Mouse (Mus musculus) adipocyte (in vitro differentiated cells): ENCODE measurements at regions not wholly inside any gene's neighbourhood (a gene's known extent, or its start where the extent isn't known, plus 50 kb on each side); places are given as distances from the start of the nearest gene placed in this dataset.
"Not testable (repeated sequence)": the region's sequence is repeated elsewhere in the genome, so short reads cannot be mapped to it uniquely, and the experiment has no call there.

Experiments used
- DNase-seq: peaks from one replicate; pipeline ENCODE4 v3.0.0-alpha.2; 2016; ENCODE audit warnings: low spot score

- DNase-seq: no peak
Observed at GRCm38 (mm10) chr12:79989582-79990110, 123.2 kb downstream of the Zfp36l1 start.

DNA sequence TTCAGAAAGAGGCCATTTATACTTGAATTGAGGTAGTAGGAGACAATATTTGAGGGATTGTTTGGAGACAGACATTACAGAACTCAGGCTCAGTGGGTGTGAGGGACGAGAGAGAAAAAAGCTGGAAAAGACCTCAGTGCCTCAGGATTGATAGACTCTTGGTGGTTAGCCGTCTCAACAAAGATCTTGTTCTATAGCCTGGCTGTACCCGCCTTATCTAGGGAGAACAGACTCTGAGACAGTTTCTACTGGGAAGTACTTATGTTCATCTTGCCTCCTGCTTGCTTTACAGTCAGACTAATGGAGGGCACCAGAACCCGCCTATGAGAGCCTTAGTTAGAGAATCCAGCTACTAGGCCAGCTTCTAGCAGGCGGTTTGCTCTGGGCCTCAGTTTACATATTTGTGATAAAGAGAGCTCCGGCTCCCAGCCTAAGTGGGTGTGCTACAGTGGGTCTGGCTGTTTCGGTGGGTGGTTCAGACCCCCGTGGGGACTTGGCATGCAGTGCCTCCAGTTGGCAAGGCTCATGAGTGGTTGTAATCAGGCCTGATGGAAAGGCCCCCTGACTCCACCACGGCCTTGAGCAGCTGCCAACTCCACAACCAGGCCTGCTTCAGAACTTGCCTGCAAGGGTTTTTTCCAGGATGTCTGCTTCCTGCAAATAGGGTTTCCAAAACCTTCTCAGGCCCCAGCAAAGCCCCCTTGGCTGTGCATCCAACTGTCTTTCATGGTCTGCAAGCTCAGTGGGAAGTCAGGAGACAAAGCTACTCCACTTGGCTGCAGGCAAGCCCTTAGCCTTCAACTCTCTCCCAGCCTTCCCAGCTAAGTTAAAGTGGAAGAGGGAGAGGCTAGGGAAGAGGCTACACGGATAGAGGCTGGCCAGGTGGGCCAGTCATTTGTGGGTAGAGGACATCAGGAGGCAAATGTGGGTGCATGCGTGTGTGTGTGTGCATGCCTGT, 124.1 kb downstream of the Zfp36l1 start:
- DNase-seq: no peak

DNA sequence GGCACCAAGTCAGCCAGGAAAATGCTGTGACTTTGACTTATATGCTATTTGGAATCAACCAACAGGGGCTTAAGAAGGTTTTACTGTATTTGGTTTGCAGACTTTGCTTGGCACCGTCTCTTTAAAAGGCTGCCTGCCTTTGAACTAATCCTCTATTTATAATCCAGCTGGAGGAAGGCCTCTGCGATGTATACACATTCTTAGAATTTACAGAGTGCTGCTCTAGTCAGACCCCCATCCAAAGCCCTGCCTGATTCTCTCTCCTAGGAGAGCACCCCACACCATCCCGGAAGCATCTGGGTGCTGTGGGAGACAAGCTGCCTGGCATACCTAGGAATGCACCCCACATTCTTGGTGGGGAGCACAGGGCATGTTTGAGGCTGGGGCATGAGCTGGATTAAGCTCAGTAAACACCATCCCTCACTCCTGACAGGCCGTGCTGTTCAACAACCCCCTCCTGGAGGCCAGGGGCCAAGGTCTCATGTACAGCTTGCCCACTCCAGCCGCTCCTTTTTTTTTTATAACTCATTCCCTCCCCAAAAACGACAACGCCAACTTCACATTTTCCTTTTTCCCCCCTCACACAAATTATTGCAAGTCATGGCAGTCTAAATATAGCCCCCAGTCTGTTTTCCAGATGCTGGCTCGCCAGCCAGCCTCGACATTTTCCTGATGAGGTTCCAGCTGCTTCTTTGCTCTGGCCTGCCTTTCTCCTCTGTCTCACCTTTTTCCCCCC, 126.4 kb downstream of the Zfp36l1 start:
- DNase-seq: no peak

GRCm38 (mm10) chr12:79984985-79985747, 127.6 kb downstream of the Zfp36l1 start:
- no peak for DNase-seq

DNA sequence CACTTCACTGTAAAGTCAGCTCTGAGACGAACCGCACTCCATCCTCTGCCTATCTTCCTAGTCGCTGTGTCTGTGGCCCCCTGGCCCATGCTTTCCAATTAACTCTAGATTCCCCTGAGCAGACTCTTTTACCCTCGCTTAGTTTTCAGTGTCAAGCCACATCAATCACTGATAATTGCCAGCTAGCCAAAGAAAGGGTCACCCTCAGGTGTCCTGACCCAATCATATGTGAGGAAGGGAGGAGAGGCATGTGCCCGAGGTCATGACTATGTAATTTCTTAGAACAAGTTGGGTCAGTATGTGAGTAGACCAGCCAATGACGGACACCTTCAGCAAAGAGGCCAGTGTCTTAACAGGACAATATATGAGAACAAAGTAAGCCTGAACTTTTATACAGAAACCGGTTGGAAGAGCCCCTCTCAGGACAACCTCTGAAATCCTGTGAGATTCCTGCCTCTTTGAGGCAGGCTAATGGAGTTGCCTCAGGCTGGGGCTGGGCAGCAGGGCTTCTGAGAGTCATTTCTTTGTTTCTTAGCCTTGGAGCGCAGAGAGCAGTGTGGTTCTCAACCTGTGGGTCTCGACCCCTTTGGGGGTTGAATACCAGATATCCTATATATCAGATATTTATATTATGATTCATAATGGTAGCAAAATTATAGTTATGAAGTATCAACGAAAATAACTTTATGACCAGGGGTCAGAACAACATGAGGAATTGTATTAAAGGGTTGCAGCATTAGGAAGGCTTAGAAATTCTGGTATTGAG, 128.6 kb downstream of the Zfp36l1 start:
- no peak for DNase-seq

DNA sequence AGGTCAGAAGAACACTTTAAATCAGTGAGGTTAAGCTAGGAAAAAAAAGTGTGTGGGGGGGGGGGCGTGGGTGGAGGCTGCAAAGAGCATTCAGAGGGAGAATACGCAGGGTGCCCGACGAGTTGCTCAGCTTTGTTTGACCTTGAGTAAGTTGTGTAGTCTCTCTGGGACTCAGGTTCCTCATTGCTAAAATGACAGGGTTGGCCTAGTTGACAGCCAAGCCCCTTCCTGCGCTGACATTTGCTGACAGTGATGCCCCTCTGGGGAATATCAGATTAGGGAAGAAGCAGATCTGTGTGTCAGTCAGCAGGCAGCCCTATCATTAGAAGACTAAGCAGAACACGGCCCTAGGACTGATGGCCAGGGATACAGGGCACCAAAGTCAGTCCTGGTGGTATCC, 129.6 kb downstream of the Zfp36l1 start:
- DNase-seq: no peak

DNA sequence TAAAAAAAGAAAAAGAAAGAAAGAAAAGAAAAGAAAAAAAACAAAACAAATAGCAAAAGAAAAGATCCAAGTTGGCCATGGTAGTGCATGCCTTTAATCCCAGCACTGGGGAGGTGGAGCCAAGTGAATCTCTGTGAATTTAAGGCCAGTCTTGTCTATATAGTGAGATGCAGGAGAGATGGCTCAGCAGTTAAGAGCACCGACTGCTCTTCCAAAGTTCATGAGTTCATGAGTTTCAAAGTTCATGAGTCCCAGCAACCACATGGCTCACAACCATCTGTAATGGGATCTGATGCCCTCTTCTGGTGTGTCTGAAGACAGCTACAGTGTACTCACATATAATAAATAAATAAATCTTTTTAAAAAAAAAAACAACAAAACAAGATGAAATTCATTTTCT, 130.3 kb downstream of the Zfp36l1 start:
- not testable (repeated sequence) for DNase-seq

DNA sequence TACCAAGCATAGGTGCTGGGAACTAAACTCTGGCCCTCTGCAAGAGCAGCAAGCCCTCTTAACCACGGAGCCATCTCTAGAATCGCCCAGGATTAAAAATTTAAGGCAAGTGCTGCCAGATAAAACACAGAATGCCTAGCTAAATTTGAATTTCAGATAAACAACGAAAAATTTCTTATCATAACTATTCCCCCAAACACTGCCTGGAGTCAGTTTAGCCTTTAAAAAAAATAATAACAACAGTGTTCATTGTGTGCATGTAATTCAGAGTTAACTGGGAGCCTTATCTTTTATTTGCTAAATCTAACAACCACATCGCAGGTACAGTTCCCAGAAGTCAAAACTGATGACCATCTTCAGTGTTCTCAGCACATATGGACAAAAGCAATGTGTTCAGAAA, 132.1 kb downstream of the Zfp36l1 start:
- DNase-seq: no peak

DNA sequence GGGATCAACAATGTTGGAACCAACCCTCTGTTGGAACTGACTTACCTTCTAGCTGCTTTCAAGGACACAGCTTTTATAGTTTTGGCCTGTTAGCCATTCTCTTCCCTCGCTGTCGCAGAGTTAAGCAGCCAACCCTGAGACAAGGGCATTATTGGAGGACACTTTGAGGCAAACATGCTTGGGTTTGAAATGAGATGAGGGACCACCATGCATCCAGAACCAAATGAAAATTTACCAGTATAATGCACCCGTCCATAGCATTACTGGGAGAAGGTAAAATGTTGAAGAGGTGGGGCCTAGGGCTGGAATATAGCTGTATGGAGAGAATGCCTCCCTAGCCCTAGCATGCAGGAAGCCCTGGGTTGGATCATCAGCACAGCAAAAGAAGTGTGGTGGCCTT, 135.7 kb downstream of the Zfp36l1 start:
- DNase-seq: no peak

DNA sequence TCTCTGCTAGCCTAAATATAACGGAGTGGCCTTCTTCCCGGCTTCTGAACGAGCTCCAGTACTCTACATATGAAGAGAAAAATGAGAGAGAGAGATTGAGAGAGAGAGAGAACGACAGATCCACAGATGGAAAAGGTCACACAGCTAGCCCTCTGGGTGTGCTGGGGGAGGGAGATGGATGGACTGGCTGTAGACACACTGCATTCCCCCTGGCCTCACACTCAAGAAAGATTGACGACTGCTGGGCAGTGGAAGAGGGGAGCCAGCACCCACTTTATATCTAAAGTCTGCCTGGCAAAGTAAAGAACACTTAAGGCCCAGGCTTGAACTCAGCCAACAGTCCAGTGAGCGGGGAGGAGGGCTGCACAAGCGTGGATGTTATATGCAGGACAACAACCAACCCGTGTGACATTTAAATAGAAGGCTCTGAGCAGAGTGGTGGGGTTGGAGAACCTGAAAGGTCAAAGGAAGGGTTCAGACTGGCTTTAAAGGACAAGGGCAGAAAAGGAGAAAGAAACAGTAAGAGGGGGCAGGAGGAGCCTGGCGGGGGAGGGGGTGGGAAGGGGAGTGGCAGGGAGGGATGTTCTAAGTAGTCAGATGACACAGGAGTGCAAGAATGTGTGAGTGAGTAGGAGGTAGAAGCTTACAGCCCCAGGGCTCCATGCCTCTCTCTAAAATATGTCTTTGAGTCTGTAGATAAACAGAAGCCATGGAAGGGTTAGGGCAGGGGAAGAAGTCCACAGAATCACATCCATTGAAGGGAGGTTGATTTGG, 137.2 kb downstream of the Zfp36l1 start:
- no peak for DNase-seq

DNA sequence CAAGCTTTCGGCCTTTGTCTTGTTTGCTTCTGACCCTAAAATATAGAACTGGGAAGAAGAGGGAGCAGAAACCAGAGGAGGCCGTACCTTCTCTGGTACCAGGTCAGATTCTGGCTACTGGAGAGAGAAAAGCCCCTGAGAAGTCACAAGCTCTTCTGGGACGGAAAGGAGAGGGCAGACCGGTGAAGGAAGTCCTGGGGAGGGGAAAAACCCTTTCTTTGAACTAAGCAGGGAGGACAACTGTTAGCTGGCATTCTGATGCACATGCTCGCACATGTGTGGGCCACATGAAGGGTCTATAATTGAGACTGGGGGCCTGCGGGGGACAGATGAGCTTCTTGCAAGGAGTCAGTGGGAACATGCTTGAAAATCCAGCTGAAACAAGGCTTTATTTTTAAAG, 137.8 kb downstream of the Zfp36l1 start:
- DNase-seq: no peak

DNA sequence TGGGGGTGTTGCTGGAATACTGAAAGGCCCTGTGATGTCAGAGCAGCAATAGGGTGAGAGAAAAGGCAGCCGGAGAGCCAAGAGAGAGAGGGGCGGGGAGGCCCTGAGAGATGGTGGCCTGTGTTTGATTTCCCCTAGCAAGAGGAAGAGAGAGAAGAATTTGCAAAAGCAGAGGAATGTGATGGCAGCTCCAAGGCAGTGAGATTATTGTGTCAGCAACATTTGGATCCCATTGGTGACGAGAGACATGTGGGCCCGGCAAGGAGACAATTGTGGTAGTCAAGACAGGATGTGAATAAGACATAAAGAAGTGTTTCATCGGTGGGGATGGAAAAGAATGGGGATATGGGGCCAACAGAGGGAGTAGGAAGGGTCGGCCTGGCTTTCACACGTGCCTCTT, 138.3 kb downstream of the Zfp36l1 start:
- DNase-seq: no peak

DNA sequence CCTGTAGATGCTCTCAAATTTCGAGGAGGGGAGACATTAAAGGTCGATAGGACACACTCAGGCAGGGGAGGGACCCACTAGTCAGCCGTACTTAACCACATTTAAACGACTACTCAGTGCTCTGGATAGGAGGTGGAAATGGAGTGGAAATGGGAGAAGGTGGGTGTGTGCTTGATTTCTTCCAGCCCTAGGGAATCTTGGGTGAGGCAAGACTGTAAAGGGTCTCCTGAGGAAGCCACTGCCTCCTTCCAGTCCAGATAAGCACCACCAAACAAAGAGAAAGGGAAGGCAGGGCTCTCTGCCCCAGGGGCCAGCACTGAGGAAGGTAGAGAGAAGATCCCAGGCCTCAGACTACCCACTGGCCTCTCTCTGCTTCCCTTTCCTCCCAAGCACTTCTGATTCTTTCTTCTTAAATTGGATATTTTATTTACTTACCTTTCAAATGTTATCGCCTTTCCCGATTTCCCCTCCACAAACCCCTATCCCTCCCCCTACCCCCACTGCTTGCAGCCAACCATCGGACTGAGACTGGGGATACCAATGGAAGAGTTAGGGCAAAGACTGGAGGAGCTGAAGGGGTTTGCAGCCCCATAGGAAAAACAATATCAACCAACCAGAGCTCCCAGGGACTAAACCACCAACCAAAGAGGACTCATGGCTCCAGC, 139.1 kb downstream of the Zfp36l1 start:
- DNase-seq: no peak

- peak; percentile 46 for DNase-seq
Observed at GRCm38 (mm10) chr12:79970981-79971390, 141.8 kb downstream of the Zfp36l1 start.

GRCm38 (mm10) chr12:79970227-79970901, 142.4 kb downstream of the Zfp36l1 start:
- peak; percentile 33 for DNase-seq

DNA sequence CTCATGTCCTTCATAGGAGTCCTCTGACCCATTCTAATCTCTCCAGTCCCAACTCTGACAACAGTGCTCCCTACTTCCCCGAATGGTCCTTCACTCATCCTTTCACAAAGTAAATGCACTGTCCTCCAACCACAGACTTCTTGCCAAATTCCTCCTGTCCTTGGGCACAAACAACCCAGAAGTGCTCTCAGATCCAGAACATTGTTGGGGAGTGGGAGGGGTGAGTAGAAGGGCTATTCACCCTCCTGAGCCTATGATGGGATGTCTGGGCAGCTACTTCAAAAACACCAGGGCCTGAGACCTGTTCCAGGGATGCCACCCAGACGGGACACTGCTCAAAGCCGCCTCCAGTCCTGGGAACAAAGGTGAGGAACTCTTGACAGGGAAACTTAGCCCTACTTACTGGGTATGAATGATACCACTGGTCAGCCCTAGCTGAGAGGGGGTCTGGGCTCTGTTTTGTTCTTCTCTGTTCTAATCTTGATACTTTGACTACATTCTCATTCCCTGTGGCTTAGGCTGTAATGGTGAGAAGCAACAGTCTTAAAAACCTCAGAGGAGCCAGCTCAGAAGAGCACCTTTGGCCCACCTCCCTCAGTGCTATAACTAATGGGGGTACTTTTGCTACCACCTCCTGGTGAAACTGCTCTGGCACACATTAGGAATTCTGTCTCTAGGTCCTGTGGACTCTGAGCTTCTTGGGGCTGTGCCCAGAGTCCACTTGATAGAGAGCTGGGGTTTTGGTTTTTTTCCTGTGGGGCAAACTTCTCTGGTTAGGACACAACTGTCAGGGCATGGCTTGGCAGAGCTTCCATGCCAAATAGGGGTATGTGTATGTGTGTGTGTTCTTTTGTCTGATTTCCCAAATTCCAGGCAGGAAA, 143.2 kb downstream of the Zfp36l1 start:
- peak; percentile 95 for DNase-seq

DNA sequence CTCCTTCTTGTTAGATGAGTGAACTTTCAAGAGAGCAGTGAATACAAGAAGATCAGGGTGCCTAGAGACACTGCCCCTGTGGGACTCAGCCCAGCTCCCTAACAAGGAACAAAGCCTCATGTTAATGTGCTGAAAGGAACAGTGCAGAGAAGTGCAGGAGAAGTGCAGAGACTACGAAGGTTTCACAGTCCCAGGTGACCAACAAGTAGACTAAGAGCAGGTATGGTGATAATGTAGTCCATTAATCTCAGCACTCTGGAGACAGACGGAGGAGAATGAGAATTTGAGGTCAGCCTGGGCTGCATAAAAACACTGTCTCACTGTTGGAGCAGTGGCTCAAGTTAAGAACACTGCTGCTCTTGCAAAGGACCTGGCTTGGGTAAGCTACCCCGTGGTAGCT, 144.1 kb downstream of the Zfp36l1 start:
- DNase-seq: no peak

- no peak for DNase-seq
Observed at GRCm38 (mm10) chr12:79967491-79968255, 145.1 kb downstream of the Zfp36l1 start.
